Mouse (Mus musculus): ENCODE results near the gene Amigo1. TPM values are rescaled to one million over a fixed set of nuclear protein-coding genes. Genes with fewer than 3 reads are reported as not detected.
A peak's percentile ranks its signal among the peaks of the same experiment; 100 is the strongest.

Gene Amigo1
- 10 to 100 TPM; 55.3 to 57.7 TPM for total RNA-seq (2021)
- long read RNA-seq, experiment 1, full-length matches to known transcripts: 43 of 62 reads
- long read RNA-seq, experiment 1, partial matches to known transcripts: 0 of 62 reads
- long read RNA-seq, experiment 1, other reads (novel, unspliced or antisense): 19 of 62 reads
- long read RNA-seq, experiment 2, full-length matches to known transcripts: 28 of 48 reads
- long read RNA-seq, experiment 2, partial matches to known transcripts: 1 of 48 reads
- long read RNA-seq, experiment 2, other reads (novel, unspliced or antisense): 19 of 48 reads

GRCm38 (mm10) chr3:108186098-108187047, at the start of gene Amigo1:
TSS of gene Amigo1 (plus strand) at chr3:108186335.
- no peak for DNase-seq (ENCODE audit: low spot score in 2 of 2)
- intact Hi-C loops (cut with DNase I): loop anchor here (2.0 kb wide), 1 partner anchor 24 kb away; the partner anchor contains the start of gene Atxn7l2

GRCm38 (mm10) chr3:108139113-108139512, 47.0 kb upstream of the Amigo1 start:
- intact Hi-C loops (cut with DNase I): no loop called here
- DNase-seq (ENCODE audit: low spot score in 2 of 2): no peak

- intact Hi-C loops (cut with DNase I): loop anchor here (10.0 kb wide), 2 partner anchors 196 to 276 kb away; partner anchors contain the start of gene Gstm6
Observed at GRCm38 (mm10) chr3:108140786-108141185, 45.3 kb upstream of the Amigo1 start.

GRCm38 (mm10) chr3:108145534-108146445, 40.3 kb upstream of the Amigo1 start, which contains the start of gene Gnai3:
TSS of gene Gnai3 (minus strand) at chr3:108146146.
- DNase-seq (ENCODE audit: low spot score in 2 of 2): peak; percentile 83 to 90
- intact Hi-C loops (cut with DNase I): loop anchor here (5.0 to 10.0 kb wide), 3 partner anchors 58 to 281 kb away; partner anchors contain the start of genes Ampd2 and Gstm6

More at GRCm38 (mm10) chr3:108140786-108141185, 45.3 kb upstream of the Amigo1 start:
- DNase-seq (ENCODE audit: low spot score in 2 of 2): no peak

- intact Hi-C loops (cut with DNase I): loop anchor here (5.0 to 10.0 kb wide), 3 partner anchors 59 to 282 kb away; partner anchors contain the start of genes Ampd2 and Gstm6
- no peak for DNase-seq (ENCODE audit: low spot score in 2 of 2)
Observed at GRCm38 (mm10) chr3:108146671-108147070, 39.5 kb upstream of the Amigo1 start.

- intact Hi-C loops (cut with DNase I): loop anchor here (2.0 to 10.0 kb wide), 4 partner anchors 60 to 283 kb away; partner anchors contain the start of genes Ampd2 and Gstm6
- peak; percentile 93 to 95 for DNase-seq (ENCODE audit: low spot score in 2 of 2)
Observed at GRCm38 (mm10) chr3:108147386-108148235, 38.5 kb upstream of the Amigo1 start.

- intact Hi-C loops (cut with DNase I): no loop called here
Observed at GRCm38 (mm10) chr3:108152290-108152689, 33.8 kb upstream of the Amigo1 start.

GRCm38 (mm10) chr3:108154656-108155055, 31.5 kb upstream of the Amigo1 start, which contains the start of gene Gpr61:
TSS of gene Gpr61 (minus strand) at chr3:108154882.
- DNase-seq (ENCODE audit: low spot score in 2 of 2): peak; percentile 80 to 82
- intact Hi-C loops (cut with DNase I): no loop called here

More at GRCm38 (mm10) chr3:108152290-108152689, 33.8 kb upstream of the Amigo1 start:
- DNase-seq (ENCODE audit: low spot score in 2 of 2): no peak

- intact Hi-C loops (cut with DNase I): no loop called here
- peak; percentile 77 to 88 for DNase-seq (ENCODE audit: low spot score in 2 of 2)
Observed at GRCm38 (mm10) chr3:108158383-108159037, 27.6 kb upstream of the Amigo1 start.

- DNase-seq (ENCODE audit: low spot score in 2 of 2): no peak
- intact Hi-C loops (cut with DNase I): loop anchor here (2.0 to 5.0 kb wide), 4 partner anchors 39 to 223 kb away; partner anchors contain the start of gene Psma5
Observed at GRCm38 (mm10) chr3:108164091-108164490, 22.0 kb upstream of the Amigo1 start.

GRCm38 (mm10) chr3:108164807-108165206, 21.3 kb upstream of the Amigo1 start:
- intact Hi-C loops (cut with DNase I): loop anchor here (2.0 to 5.0 kb wide), 4 partner anchors 38 to 222 kb away; partner anchors contain the start of gene Psma5
- DNase-seq (ENCODE audit: low spot score in 2 of 2): peak; percentile 89 to 92

GRCm38 (mm10) chr3:108165532-108166315, 20.4 kb upstream of the Amigo1 start:
- intact Hi-C loops (cut with DNase I): loop anchor here (2.0 kb wide), 1 partner anchor 37 kb away; no protein-coding TSS in a partner anchor
- DNase-seq (ENCODE audit: low spot score in 2 of 2): no peak

GRCm38 (mm10) chr3:108166486-108167211, 19.5 kb upstream of the Amigo1 start:
- DNase-seq (ENCODE audit: low spot score in 2 of 2): peak; percentile 53 to 79
- intact Hi-C loops (cut with DNase I): no loop called here

- intact Hi-C loops (cut with DNase I): no loop called here
- DNase-seq (ENCODE audit: low spot score in 2 of 2): no peak
Observed at GRCm38 (mm10) chr3:108167499-108167898, 18.6 kb upstream of the Amigo1 start.

GRCm38 (mm10) chr3:108169199-108169598, 16.9 kb upstream of the Amigo1 start:
- no peak for DNase-seq (ENCODE audit: low spot score in 2 of 2)
- intact Hi-C loops (cut with DNase I): no loop called here

Measured in left cerebral cortex, postnatal 14 days (tissue).